Mouse (Mus musculus): ENCODE results near the gene Nudt12.

- no peak for TF ChIP-seq CTCF (IDR thresholded peaks at IDR 0.05; ENCODE audit: low read depth)
- no peak for TF ChIP-seq EP300 (IDR thresholded peaks at IDR 0.05; ENCODE audit: low read depth)
These were observed 20.3 kb upstream of the Nudt12 start for GRCm38 (mm10) chr17:59033445-59033844.

Measured in liver, postnatal 0 days (tissue).